Mouse (Mus musculus) embryo, embryonic 9.5 days (tissue): ENCODE data around the gene Ppif.

Experiments used
- DNase-seq: peaks from one replicate; pipeline ENCODE4 v3.0.0-alpha.2; 2017; ENCODE audit errors: extremely low spot score

Ppif gene

DNA sequence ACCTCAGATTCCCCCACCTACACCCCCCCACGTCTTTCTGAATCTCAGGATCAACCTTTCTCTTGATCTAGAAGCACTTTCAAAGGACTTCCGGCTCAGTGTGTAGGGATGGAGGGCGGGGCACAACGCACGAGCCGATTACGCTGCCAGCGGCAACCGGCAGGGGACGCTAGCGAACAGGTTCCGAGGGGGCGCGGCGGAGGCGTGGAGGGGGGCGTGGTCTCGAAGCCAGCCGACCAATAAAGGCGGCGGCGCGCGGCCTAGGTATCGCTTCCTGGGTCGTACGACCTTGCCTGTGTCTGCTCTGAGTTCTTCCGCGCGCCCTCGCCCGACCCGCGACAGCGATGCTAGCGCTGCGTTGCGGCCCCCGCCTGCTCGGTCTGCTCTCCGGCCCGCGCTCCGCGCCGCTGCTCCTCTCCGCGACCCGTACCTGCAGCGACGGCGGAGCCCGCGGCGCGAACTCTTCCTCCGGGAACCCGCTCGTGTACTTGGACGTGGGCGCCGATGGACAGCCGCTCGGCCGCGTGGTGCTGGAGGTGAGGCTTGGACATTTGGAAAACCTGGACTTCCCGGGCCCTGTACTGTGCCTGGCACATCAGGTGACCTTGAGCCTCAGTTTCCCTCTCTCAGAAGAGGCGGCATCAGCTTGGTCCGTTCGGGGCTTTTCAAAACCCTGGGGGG, at the start of gene Ppif:
TSS of gene Ppif (plus strand) at position 267 of the 681 bp plus-strand sequence.
- peak; percentile 95 for DNase-seq

DNA sequence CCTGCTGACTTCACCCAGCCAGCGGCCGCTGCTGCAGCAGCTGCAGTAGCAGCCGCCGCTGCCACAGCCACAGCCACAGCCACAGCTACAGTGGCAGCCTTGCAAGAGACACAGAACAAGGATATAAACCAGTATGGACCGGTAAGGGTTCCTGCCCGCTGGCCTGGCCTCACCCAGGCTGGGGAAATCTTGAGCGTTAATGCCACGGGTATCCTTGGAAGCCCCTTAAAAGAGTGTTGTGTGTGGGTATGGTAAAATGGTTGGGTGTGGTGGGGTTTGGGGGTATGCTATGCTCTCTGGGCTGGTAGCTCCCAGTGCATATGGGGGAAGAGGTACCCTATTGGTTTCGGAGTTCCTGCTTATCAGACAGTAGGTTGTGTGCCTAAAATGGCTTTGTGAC, 48.2 kb upstream of the Ppif start:
- no peak for DNase-seq

DNA sequence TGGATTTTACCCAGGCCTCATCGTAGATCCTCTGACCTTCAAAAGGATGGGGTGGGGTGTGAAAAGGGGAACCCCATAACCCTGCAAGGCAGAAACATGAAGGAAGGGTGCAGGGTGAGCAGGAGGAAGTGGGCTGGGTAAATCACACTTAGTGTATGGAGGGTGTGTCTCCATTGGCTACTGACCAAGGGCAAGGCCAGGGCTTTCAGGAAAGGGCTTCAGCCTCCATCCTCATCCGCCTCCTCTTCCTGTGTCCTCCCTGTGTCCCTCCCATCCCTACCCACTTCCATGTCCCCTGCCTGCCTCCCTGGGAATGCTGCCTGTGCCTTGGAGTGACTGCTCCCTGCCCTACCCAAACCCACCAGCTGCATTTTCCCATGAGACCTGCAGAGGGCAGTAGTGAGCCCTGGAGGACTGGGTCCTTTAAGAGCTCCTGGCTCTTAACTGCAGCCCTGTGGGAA, 47.8 kb upstream of the Ppif start:
- DNase-seq: peak; percentile 67

- DNase-seq: no peak
Observed at GRCm38 (mm10) chr14:25651131-25651530, 42.8 kb upstream of the Ppif start.

DNA sequence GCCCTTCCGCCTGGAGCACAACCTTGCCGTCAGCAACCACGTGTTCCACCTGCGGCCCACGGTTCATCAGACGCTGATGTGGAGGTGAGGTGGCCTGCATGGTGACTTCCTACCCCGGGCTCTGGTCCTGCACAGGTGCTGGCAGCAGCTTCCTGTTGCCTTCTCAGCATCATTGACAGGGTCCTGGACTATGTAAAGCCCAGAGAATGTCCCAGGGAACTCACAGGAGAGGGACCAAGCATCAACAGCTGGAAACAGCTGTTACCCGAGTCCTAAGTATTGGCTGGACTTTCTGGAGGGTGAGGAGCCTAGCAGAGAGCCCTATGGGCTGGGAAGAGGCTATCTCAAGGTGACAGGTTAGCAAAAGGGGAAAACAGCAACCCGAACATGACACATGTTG, 42.0 kb upstream of the Ppif start:
- DNase-seq: no peak

GRCm38 (mm10) chr14:25654401-25655197, 39.4 kb upstream of the Ppif start:
- no peak for DNase-seq

GRCm38 (mm10) chr14:25660661-25661060, 33.3 kb upstream of the Ppif start:
- no peak for DNase-seq

GRCm38 (mm10) chr14:25661185-25661920, 32.6 kb upstream of the Ppif start:
- no peak for DNase-seq

DNA sequence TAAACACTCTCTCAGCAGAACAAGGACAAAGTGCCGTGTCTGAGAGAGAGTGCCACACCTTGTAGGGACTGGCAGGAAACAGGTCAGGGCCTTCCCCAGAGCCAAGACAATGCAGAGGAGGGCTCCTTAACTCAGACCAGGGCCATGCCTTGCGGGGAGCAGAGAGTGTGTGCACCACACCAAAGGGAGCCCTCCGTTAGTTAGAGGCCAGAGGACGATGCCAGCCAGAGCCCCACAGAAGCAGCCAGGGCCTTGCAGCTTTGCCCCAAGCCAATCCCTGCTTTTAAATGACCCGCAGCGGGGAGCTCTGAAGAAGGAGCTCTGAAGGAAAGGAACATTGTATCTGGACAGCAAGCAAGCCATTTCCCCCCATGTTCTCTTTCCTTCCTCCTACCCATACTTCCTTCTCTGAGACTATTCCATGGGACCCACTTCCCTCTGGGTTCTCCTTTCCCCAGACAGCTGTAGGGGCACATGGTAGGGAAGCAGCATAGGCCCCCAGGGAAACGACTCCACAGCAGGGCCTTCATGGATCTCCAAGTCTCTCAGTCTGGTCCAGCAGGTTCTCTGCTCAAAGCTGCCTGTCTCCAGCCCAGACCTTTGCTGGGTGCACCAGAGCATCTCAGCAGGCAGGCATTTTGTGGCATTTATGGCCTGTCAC, 30.2 kb upstream of the Ppif start:
- DNase-seq: no peak

- no peak for DNase-seq
Observed at GRCm38 (mm10) chr14:25664310-25664695, 29.7 kb upstream of the Ppif start.

- DNase-seq: no peak
Observed at GRCm38 (mm10) chr14:25665314-25665970, 28.5 kb upstream of the Ppif start.

DNA sequence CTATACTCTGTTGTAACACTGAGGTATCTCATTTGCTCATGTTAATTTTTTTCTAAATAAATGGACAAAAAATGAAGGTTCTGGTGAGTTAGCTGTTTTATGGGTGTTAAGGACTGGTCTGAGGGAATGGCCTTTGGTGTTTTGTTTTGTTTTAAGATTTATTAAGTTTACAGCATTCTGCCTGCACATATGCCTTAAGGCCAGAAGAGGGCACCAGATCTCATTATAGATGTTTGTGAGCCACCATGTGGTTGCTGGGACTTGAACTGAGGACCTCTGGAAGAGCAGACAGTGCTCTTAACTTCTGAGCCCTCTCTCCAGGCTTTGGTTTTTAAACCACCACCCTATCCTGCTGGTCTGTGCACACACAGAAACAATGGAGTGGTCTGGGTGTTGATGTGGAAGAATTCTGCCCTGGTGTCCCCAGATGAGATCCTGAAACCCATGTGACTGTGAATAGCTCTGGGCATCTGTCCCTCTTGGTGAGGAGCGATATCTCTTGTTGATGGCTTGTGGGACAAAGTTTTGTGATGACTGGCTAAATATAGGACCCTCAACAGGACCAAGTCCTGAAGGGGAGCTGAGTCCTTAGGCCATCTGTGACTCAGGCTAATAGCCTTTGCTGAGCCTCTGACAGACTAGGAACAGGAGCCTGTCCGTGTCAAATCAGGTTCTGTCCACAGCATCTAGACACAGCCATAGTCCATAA, 27.1 kb upstream of the Ppif start:
- no peak for DNase-seq

DNA sequence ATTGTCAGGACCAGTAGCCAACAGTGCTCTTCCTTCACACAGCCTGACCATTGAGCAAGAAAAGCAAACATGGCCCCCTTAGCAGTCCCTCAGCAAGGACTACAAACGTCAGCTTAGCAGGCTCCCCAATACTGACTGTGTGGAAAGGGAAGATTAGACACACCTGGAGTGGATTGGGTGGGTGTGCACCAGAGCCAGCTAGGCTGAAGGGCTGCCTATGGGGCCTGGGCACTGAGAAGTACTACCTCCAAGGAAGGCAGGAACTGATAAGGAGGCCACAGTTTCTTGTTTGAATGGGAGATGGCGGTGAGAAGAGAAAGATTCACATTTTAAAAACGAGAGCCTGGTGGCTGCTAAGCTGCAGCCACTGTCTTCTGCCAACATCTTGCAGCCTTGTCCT, 26.4 kb upstream of the Ppif start:
- no peak for DNase-seq

- no peak for DNase-seq
Observed at GRCm38 (mm10) chr14:25679625-25680024, 14.3 kb upstream of the Ppif start.

DNA sequence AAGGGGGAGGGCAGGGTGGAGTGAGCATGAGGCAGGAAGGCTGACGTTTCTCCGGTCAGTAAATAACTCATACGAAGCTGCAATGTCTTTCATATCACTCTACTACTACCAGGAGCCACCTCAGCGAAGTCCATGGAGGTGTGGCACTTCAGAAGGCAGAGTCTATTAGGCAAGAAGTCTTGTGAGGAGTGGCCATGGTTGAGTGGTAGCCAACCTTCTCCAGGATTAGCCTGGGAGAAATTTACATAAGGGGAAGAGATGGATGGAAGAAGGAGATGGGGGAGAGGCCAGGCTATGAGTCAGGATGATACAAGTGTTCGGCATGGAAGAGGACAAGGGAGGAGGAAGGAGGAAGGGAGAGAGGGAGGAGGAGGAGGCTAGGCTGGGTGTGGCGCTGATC, 11.9 kb upstream of the Ppif start:
- DNase-seq: no peak

DNA sequence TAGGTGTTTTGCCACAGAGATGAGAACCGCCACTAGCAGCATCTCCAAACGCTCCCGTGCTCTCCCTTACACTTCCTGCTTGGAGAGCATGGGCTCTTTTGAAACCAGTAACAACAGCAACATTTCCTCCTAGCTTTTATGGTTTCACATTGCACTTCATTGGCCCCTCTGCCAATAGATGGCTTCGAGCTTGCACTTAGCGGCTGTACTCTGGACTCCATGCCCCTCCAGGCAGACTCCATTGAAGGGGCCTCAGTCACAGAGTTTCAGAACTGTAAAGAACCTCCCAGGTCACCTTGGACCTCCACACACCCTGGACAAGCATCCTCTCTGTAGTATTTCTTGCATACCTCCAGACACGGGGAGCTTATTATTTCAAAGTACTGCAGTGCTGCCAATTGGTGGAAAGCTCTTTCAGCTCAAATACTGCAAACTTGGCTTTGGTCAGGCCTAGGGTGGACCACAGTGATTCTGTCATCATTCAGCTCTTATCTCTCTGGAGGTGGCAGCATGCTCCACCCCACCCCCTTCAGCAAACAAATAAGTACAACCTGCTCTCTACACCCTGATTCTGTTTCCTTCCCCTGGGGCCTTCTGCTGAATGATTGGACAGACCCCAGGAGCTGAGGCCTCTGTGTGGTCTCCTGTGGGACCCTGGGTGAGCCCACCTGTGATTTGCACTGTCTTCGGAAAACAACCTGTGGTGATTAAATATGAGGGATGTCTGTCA, 7.6 kb upstream of the Ppif start:
- no peak for DNase-seq

- DNase-seq: no peak
Observed at GRCm38 (mm10) chr14:25686983-25687901, 6.7 kb upstream of the Ppif start.

DNA sequence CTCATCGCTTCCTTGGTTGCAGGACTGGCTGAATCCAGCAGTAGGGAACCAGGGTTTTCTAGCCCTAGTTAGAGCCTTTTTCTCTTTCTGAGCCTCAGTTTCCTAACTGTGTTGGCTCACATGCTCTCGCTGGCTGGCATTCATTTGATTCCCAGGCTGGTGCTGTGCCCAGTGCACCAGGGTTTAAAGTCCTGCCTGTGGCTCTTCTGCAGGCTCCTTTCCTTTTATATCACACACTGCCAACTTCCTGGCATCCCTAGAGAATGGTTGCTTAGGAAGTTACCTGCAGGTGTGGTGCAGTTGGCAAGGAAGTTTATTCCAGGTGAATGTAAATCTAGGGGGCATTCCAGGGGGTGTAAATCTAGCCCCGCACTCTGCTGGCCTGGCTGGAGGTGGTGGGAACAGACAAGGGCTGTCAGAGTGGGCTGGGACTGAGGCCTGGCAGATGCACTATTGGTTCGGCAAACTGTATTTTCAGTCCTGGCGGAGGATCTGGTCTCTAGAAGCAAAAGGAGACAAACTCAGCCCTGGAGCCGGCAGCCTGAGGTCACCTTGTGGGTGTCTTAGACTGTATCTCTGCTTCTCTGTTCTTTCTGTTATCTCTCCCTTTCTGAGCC, 575 bp upstream of the Ppif start:
- DNase-seq: no peak

GRCm38 (mm10) chr14:25694569-25694897, 579 bp downstream of the Ppif start:
- DNase-seq: peak; percentile 30
